Mouse (Mus musculus) hindbrain, embryonic 14.5 days (tissue): ENCODE results near the gene Zfp146. TPM values are rescaled to one million over a fixed set of nuclear protein-coding genes. Genes with fewer than 3 reads are reported as not detected.

Experiments used
- ATAC-seq: fragments of 200-750 bp; cut with Nextera tagmentation; 2 replicates; pipeline ENCODE4 v1.8.0; 2017; ENCODE audit warnings: moderate number of reproducible peaks, mild to moderate bottlenecking, moderate TSS enrichment, moderate library complexity; ENCODE audit not compliant: low FRiP score
- DNase-seq: peaks from one replicate; pipeline ENCODE4 v3.0.0-alpha.2; 2015; ENCODE audit warnings: low spot score
- H3K27ac ChIP-seq: fragments of 300-500 bp; sonication (generic); 2 replicates; pipeline ENCODE4 v1.5.1; 2014; ENCODE audit warnings: mild to moderate bottlenecking, moderate library complexity
- H3K27me3 ChIP-seq: fragments of 300-500 bp; sonication (generic); 2 replicates; pipeline ENCODE4 v1.6.1; 2014; ENCODE audit warnings: mild to moderate bottlenecking, low read length, mixed read lengths; ENCODE audit not compliant: control insufficient read depth, insufficient read depth
- H3K36me3 ChIP-seq: fragments of 300-500 bp; sonication (generic); replicated peaks from 2 replicates; pipeline ENCODE4 v1.6.1; 2014; ENCODE audit not compliant: control insufficient read depth, insufficient read depth
- H3K4me1 ChIP-seq: fragments of 300-500 bp; sonication (generic); replicated peaks from 2 replicates; pipeline ENCODE4 v1.6.1; 2014; ENCODE audit warnings: antibody characterized with exemption, low read length, mixed read lengths; ENCODE audit not compliant: control insufficient read depth, insufficient read depth
- H3K4me2 ChIP-seq: fragments of 300-500 bp; sonication (generic); replicated peaks from 2 replicates; pipeline ENCODE4 v1.6.1; 2014; ENCODE audit warnings: mild to moderate bottlenecking, moderate library complexity
- H3K4me3 ChIP-seq: fragments of 300-500 bp; sonication (generic); replicated peaks from 2 replicates; pipeline ENCODE4 v1.5.1; 2014; ENCODE audit warnings: mild to moderate bottlenecking, low read length
- H3K9ac ChIP-seq: fragments of 300-500 bp; sonication (generic); 2 replicates; pipeline ENCODE4 v1.6.1; 2014
- H3K9me3 ChIP-seq: fragments of 300-500 bp; sonication (generic); 2 replicates; pipeline ENCODE4 v1.6.1; 2016; ENCODE audit warnings: low read length; ENCODE audit not compliant: control insufficient read depth
- WGBS: fragments of 180-500 bp; shearing (Covaris S2); extraction: QIAGEN DNeasy Blood & Tissue Kit; methylation state at CpG from one replicate; pipeline ENCODE4 v1.1.7; 2014; 5-methylcytosine and 5-hydroxymethylcytosine counted together
- polyA plus RNA-seq: library from polyadenylated mRNA; unstranded; fragments of >200 nt; fragmentation: Nextera tagmentation; extraction: Ambion mirVana; gene quantifications from 2 replicates; pipeline ENCODE4 v1.2.1, GENCODE M21; 2014

The Zfp146 gene
- polyA plus RNA-seq, 1 experiment from 2014 or later: 14.0 TPM

GRCm38 (mm10) chr7:30155507-30155906, 14.0 kb downstream of the Zfp146 start:
- H3K27ac ChIP-seq: no peak overlapping the region
- H3K36me3 ChIP-seq: peaks cover 53% of the 10 kb centered on the region
- no peak for ATAC-seq
- WGBS: 99% methylated on average over 3 of the region's 3 CpGs
- H3K4me3 ChIP-seq: no peak overlapping the region
- no peaks in the 10 kb centered on the region for H3K27me3 ChIP-seq
- DNase-seq: no peak
- H3K9me3 ChIP-seq: peaks cover 94% of the 10 kb centered on the region
- no peak overlapping the region for H3K4me2 ChIP-seq
- H3K9ac ChIP-seq: no peak overlapping the region
- H3K4me1 ChIP-seq: no peaks in the 10 kb centered on the region

DNA sequence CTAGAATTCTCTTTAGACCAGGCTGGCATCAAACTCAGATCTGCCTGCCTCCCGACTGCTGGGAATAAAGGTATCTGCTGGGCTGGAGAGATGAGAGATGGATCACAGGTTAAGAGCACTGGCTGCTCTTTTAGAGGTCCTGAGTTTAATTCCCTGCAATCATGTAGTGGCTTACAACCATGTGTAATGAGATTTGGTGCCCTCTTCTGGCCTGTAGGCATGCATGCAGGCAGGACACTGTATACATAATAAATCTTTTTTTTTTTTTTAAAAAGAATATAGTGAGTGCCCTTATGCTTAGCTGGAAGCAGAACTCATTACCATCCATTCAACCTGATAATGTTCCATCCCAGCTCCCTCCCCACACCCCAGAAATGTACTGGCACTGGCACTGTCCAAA, 15.5 kb downstream of the Zfp146 start:
- H3K27me3 ChIP-seq: no peaks in the 10 kb centered on the region
- no peak overlapping the region for H3K9ac ChIP-seq
- H3K9me3 ChIP-seq: peaks cover 97% of the 10 kb centered on the region
- DNase-seq (no peak), ATAC-seq (no peak)
- no peak overlapping the region for H3K4me3 ChIP-seq
- WGBS: 94% methylated on average over 1 of the region's 1 CpGs
- H3K4me1 ChIP-seq: no peaks in the 10 kb centered on the region
- no peak overlapping the region for H3K27ac ChIP-seq
- peaks cover 39% of the 10 kb centered on the region for H3K36me3 ChIP-seq
- H3K4me2 ChIP-seq: no peak overlapping the region

DNA sequence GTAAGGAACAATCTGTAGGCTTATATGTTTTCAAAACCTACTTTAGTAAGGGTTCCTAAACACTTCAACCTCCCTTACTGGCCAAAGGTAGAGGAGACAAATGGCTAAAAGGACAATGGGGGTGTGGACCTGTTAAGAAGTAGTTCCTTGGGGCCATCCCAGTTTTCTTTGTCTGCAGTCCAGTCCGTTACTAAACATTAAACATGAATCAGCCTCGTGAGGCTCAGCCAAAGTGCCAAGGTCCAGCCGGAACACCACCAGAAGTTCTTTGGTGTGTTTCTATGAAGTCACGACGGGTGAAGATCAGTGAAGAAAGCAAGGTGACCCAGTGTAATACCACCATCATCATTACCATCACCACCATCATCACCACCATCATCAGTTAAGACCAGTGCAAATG, 22.5 kb downstream of the Zfp146 start:
- ATAC-seq: no peak
- no peaks in the 10 kb centered on the region; the same call in 1 of the 2 replicates for H3K36me3 ChIP-seq
- peaks cover 53% of the 10 kb centered on the region for H3K9me3 ChIP-seq

GRCm38 (mm10) chr7:30143555-30144209, 25.9 kb downstream of the Zfp146 start:
- ATAC-seq (peak; percentile 95), DNase-seq (peak; percentile 85)
- H3K9ac ChIP-seq: peak overlapping the region; percentile 63
- H3K27ac ChIP-seq: peak overlapping the region; percentile 86
- H3K4me2 ChIP-seq: peak overlapping the region; percentile 71
- H3K36me3 ChIP-seq: peaks cover 4% of the 10 kb centered on the region
- H3K4me3 ChIP-seq: peak overlapping the region; percentile 46
- H3K9me3 ChIP-seq: peaks cover 20% of the 10 kb centered on the region
- 0 out of 2 replicates have a peak, but pooled peaks cover 4% of the 10 kb centered on the region for H3K4me1 ChIP-seq
- 3% methylated on average over 35 of the region's 35 CpGs for WGBS
- no peaks in the 10 kb centered on the region for H3K27me3 ChIP-seq

More for the DNA sequence above, 22.5 kb downstream of the Zfp146 start:
- Histone ChIP-seq H3K27ac (no peak overlapping the region), H3K9ac (no peak overlapping the region), H3K4me1 (0 out of 2 replicates have a peak, but pooled peaks cover 4% of the 10 kb centered on the region), H3K27me3 (no peaks in the 10 kb centered on the region), H3K4me2 (no peak overlapping the region), H3K4me3 (no peak overlapping the region)
- no peak for DNase-seq
- 93% methylated on average over 5 of the region's 5 CpGs for WGBS

- Histone ChIP-seq H3K27ac (peak overlapping the region; percentile 86), H3K9me3 (peaks cover 15% of the 10 kb centered on the region), H3K4me2 (peak overlapping the region; percentile 71), H3K4me3 (peak overlapping the region; percentile 46), H3K36me3 (peaks cover 4% of the 10 kb centered on the region), H3K4me1 (0 out of 2 replicates have a peak, but pooled peaks cover 4% of the 10 kb centered on the region), H3K27me3 (no peaks in the 10 kb centered on the region), H3K9ac (peak overlapping the region; percentile 63)
- WGBS: 17% methylated on average over 8 of the region's 8 CpGs
- DNase-seq: no peak
- ATAC-seq: peak; percentile 39; the same call in 1 of the 2 replicates
These were observed 26.4 kb downstream of the Zfp146 start for GRCm38 (mm10) chr7:30143170-30143554.

DNA sequence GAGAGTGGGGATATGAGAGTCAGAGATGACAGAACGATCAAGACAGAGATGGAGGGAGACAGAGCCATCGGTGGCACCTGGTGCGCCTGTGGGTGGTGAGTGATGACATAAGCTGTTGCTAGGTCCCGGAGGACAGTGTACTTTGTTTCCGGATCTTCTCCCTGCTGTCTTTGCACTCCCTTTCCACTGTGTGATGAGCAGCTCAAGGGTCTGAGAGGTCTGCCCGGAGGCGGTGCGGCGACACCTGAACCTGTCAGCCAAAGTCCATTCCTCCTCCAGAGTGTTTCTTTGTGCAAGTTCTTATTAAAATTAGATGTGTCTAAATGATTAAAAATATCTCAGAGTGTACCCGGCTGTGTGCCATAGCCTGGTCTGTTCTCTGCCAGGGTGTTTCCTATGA, 32.7 kb downstream of the Zfp146 start:
- H3K27ac ChIP-seq: no peak overlapping the region
- 90% methylated on average over 10 of the region's 10 CpGs for WGBS
- no peaks in the 10 kb centered on the region for H3K4me1 ChIP-seq
- ATAC-seq (no peak), DNase-seq (no peak)
- H3K36me3 ChIP-seq: peaks cover 58% of the 10 kb centered on the region
- no peaks in the 10 kb centered on the region for H3K9me3 ChIP-seq
- no peak overlapping the region for H3K9ac ChIP-seq
- no peak overlapping the region for H3K4me3 ChIP-seq
- H3K4me2 ChIP-seq: no peak overlapping the region
- no peaks in the 10 kb centered on the region for H3K27me3 ChIP-seq

- Histone ChIP-seq H3K27ac (no peak overlapping the region), H3K36me3 (peaks cover 89% of the 10 kb centered on the region), H3K4me3 (no peak overlapping the region), H3K27me3 (no peaks in the 10 kb centered on the region), H3K4me2 (no peak overlapping the region), H3K9me3 (no peaks in the 10 kb centered on the region), H3K4me1 (no peaks in the 10 kb centered on the region), H3K9ac (no peak overlapping the region)
- ATAC-seq (no peak), DNase-seq (no peak)
- 92% methylated on average over 4 of the region's 4 CpGs for WGBS
These were observed 37.2 kb downstream of the Zfp146 start for GRCm38 (mm10) chr7:30132396-30132795.

DNA sequence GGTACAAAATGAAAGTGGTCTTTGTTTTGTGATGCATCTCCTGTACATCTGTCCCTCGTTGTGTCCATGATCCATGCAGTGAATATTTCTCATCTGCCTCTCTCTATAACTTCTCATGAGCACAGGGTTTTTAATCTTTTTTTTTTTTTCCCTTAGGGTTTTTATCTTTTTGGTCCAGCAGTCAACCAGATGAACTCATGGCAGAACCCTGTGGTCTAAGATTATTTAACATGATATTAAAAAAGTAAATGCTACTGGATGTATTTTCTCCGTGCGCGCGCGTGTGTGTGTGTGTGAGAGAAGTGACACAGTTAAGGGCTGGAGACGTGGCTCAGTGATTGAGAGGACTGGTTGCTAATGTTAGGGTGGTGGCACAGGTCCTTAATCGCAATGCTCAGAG, 39.6 kb downstream of the Zfp146 start:
- no peaks in the 10 kb centered on the region for H3K27me3 ChIP-seq
- H3K4me2 ChIP-seq: no peak overlapping the region
- DNase-seq: no peak
- H3K4me1 ChIP-seq: no peaks in the 10 kb centered on the region
- WGBS: 95% methylated on average over 8 of the region's 8 CpGs
- no peaks in the 10 kb centered on the region for H3K9me3 ChIP-seq
- ATAC-seq: no peak
- peaks cover 86% of the 10 kb centered on the region for H3K36me3 ChIP-seq
- H3K27ac ChIP-seq: no peak overlapping the region
- H3K4me3 ChIP-seq: no peak overlapping the region
- no peak overlapping the region for H3K9ac ChIP-seq

- DNase-seq (peak; percentile 48), ATAC-seq (no peak)
- Histone ChIP-seq H3K4me3 (peak overlapping the region; percentile 84), H3K27ac (peak overlapping the region; percentile 78), H3K9me3 (no peaks in the 10 kb centered on the region), H3K36me3 (peaks cover 17% of the 10 kb centered on the region; the same call in 1 of the 2 replicates), H3K9ac (peak overlapping the region; percentile 85), H3K4me1 (peaks cover 7% of the 10 kb centered on the region), H3K27me3 (no peaks in the 10 kb centered on the region), H3K4me2 (peak overlapping the region; percentile 73)
- 5% methylated on average over 15 of the region's 15 CpGs for WGBS
These were observed 47.4 kb downstream of the Zfp146 start for GRCm38 (mm10) chr7:30122188-30122530.
